Mouse (Mus musculus) brain, adult 2 months (tissue): ENCODE data around the gene Nol7.

Source experiments
- DNase-seq: peaks from one replicate; pipeline ENCODE4 v3.0.0; 2011; ENCODE audit warnings: low read depth, low spot score

The Nol7 gene

DNA sequence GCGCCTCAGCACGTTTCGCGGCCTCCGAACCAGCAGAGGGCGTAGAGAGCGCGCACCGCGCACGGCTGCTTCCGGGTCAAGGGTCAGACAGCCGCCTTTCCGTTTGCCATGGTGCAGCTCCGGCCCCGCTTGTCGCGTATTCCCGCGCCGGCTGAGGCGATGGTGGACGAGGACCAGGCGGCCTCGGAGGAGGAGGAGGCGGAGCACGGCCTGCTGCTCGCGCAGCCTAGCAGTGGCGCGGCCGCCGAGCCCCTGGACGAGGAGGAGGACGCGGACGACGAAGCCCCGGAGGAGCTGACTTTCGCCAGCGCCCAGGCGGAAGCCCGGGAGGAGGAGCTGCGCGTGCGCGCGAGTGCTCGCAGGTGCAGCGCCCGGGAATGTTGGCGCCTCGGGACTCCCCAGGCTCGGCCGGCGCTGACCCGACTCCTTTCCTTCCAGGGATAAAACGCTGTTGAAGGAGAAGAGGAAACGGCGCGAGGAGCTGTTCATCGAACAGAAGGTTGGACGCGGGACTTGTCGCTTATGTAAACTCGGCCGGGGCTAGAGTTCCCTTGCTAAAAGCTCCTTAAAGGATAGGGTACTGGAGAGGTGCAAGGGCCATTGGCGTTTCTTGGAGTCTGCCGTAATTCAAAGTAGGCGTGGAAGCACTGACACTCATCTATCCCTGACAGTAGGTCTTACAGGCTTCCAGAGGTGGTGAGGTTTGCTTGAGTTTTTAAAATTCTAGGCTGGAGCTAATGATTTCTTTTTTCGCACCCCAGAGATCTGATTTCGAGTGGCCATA lies at the start of gene Nol7:
TSS of gene Nol7 (plus strand) at position 94 of the 784 bp plus-strand sequence.
- DNase-seq = peak; percentile 98

DNA sequence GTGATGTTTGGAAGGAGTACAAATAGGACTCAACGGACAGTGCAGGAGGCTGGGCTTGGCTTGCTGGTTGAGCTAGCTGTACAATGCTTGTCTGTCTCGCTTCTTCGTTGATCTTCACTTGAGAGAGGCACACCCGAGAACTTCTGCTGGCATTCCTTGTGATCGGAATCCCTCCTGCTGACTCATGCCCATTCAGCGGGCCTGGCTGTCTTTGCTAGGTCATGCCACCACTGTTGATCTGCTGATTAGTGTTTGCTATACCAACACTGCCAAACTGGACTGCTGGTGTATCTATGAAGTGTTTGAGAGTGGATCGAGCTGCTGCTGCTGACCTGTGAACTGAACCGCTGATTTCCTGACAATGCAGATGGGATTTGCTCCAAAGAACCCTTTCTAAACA lies 48.8 kb upstream of the Nol7 start:
- no peak for DNase-seq

DNA sequence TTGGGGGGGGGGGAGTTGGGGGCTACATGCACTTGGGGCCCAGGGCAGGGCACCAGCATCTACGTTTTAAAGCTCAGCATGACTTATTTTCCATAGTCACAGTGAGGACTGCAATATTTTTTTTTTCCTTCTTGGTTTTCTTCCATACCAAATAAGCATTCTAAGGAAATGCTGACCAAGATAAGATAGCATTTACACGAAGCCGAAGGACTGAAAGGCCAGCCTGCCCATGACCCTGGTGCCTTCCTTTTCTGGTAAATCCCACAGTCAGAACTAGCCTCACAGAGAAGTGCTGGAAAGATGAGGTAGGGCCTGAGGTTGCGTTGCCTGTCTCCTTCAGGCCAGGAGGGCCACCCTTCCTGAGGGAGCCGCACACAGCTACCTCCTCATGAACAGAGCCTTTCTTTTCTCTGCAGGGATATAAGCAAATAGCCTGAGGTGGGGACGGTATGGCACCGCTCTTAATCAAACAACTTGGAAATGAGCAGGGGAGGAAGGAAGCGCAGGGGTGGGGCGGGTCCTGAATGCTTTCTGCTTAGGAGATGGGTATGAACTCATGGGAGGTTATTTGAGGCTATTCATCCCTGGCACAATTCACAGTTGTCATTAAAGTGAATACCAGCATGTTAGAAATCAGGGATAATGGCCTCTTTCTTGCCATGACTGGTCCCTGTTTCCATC lies 47.6 kb upstream of the Nol7 start:
- DNase-seq = no peak

DNA sequence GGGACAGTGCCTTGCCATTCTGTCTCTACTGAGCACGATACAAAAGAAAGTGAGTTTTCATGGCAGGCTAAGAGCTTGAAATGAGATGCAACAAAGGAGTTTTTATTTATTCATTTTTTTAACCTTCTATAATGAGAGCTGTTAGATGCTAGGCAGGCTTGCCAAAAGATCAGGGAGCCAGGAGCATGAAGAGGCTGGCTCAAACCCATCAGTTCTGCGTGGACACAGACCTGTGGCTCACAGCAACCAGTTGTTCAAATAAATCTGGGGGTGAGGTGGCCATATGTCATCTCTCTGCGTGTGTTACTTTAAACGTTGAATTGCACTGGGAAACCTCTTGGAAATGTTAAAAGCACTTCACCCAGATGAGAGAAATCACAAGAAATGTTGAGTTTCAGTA lies 44.8 kb upstream of the Nol7 start:
- peak; percentile 78 for DNase-seq

DNA sequence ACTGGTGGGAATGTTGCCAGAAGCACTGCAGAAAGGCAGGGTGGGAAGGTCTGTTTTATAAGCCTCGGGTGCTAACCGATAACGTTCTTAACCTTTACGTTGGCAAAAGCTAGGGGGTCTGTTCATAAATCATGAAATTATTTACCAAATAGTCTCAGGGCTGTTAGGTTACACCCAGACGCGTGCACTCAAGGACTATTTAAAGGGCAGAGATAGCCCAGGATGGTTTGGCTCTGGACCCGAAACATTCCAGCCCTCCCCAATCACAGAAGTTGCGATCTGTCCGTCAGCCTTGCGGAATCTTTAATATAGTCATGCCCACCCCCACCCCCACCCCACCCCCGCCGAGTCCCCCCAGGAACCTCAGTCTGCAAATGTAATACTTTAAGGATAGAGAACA lies 43.8 kb upstream of the Nol7 start:
- no peak for DNase-seq

DNA sequence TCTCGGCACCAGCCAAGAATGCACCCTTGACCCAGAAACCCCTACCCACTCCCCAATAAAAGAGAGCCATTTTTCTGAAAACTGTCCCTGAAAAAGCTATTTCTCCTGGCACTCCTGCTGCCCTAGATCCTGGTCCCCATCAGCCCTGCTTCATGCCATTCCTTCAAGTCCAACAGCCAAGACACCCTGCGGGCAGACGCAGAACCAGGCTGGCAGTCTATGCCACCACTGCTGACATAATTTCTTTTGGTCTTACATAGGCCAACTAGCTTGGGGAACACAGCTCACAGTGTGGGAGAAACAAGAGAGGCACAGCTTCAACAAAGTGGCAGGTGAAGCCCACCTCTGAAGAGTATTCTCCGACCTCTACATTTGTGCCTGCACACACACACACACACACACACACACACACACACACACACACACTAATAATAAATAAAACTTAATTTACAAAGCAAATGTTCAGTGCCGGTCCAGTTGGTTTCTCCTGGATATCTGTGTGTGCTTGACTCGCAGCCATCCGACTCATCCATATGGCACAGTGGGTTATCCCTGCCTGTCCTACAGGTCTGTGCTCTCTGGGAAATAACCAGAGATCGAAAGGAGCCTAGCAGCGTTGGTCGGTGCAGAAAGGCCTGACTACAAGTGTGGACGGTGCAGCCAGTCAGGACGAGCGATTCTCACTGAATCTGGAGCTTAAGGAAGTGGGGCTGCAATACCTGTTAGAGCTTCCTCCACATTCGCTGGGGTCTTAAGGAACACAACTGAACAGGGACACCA lies 41.7 kb upstream of the Nol7 start:
- DNase-seq = peak; percentile 80

DNA sequence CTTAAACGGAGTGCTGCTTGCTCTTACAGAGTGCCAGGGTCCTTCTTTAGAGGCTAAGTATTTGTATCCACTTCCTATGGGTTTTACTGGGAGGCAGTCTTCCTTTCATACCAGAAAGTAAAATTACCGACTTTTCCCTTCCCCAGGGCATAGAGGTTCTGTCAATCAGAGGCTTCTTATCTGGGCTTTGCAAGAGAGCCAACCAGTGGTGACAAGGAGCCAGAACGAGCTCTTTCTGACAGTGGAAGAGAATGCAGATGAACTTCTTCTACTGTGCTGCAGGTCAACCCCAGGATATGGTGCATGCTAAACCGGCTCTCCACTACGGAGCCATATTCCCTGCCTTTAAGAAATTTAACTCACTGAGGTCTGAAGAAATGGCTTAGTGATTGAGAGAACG lies 37.7 kb upstream of the Nol7 start:
- no peak for DNase-seq

DNA sequence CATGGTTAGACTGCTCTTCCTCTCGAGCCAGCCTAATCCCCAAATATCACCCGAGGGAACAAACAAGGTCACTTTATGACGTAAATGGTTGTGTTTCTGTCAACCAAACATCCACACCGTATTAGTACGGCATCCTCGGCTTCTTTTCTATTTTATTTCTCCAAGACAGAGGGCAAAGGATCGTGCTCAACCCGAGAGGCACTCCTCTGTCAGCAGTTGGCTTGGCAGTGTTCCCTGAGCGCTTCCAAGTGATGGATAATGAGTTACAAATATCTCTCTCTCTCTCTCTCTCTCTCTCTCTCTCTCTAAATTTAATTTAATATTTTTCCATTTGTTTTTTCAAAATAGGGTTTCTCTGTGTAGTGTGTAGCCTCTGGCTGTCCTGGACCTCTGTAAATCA lies 35.8 kb upstream of the Nol7 start:
- DNase-seq = no peak

DNA sequence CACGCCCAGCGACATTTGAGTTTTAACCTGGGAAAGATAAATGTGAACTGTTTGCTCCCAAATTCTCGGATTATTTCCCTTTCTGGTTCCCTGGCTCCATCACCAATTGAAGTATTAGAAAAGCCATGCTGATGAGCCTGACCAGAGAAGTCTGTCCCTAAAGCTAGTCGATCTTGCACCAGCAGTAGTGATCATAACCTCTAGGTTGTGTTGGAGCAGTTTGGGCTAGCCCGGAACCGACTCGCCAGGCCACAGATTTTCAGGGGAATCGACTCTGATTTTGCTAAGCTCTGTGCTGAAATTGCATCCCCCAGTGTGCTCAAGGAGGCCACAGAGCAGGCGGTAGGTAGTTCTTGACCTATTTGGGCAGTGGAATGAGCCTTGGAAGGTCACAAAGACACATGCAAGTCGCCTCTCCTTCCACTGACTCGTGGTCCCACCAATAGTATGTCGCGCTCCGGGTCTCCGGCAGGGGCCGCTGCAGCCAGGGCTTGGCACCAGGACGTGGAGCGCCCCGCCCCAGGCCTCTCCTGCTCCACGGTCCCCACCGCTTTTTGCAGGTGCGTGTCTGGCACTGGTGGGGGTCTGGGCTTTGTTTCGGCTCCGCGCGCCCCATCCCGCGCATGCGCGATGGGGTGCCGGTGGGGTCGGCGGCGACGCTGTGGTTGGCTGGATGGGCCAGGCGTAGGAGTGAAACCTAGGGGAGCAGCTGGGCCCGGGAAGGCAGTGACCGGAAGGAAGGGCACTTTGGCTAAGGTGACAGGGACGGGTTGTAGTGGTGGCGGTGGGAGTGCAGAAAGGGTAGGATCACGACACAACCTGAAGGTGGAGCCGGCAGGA lies 33.0 kb upstream of the Nol7 start, which contains the start of gene Sirt5:
TSS of gene Sirt5 (plus strand) at position 512 of the 840 bp plus-strand sequence.
- peak; percentile 92 for DNase-seq

DNA sequence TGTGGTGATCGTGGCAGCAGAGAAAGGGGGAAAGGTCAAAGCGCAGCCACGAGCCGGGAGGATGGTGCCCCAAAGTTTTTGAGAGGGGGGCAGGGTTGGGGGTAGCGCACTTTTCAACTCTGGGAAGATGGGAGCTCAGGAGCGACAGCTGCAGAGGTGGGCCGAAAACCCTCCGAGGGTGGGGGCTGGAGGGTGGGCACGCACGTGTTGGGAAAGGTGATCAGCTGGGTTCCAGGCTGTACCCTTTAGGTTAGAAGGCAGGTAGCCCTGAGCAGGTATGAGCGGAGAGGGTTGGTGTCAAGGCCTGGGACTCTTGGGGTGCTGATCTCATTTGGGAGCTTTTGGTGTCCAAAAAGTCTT lies 32.4 kb upstream of the Nol7 start:
- DNase-seq = no peak

DNA sequence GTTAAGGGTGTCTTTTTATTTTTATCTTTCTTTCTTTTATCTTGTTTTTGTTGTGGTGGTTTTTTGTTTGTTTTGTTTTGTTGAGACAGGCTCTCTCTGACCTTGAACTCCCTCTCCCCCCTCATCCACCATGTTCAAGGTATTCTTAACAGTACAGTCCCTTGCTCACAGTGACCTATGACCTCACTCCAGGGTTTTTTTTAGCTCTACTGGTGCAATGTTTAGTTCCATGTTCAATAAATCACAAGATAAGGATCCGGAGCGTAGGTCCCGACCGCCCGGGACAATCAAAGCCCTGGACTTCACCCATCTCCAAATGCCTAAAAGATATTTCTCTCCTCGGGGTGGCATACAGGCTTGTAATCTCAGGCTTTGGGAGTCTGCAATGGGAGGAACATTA lies 28.1 kb upstream of the Nol7 start:
- DNase-seq = no peak

DNA sequence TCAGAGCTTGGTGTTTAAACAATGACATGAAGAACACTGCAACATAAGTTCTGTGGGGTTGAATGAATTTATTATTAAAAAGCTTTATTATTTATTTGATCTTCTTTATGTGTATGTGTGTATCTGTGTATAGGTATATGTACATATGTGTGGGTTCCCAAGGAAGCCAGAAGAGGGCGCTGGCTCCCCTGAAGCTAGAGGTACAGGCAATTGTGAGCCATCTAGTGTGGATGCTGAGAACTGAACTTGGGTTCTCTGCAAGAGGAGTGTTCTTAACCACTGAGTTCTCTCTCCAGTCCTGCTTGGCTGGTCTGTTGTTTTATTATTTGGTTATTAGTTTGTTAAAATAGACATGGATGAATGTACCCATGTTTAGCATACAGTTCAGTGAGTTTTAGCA lies 25.3 kb upstream of the Nol7 start:
- DNase-seq = no peak

DNA sequence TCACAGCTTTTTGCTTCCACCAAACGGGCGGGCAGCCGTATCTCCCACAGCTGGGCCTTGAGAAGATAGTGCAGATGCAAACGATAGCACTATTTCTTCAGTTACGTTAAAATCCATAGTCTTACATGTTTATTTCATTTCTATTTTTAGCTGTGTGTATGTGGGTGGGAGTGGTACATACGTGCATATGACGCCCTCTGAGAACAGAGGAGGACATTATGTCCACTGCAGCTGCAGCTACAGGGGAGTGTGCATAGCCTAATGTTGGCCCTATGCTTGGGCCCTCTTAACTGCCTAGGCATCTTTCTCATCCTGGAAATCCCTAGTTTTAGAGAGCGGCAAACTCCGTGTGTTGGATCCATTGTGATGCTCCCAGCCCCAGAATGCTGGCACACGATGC lies 24.0 kb upstream of the Nol7 start:
- no peak for DNase-seq

DNA sequence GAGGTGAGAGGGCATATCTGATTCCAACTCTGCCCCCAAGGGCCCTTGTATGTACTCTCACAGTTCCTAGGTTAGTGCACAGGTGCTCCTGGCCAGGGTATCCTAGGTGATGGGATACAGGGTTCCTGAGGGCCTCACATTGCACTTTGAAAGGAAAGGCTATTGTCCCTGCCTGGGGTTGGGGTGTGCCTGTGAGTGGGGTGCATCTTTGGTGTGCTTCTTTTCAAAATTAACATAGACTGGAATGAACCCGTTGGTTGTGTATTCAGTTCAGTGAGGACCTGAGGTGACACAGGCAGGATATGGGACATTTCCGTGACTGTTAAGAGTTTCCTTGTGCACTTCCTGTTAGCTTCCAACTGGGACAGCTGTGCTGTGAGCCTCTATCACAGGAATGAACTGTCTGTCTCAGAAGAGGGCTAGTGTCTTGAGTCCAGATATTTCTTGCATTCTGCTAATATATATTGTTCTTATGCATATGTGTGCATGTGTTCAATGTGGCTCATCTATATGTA lies 23.2 kb upstream of the Nol7 start:
- DNase-seq = no peak

DNA sequence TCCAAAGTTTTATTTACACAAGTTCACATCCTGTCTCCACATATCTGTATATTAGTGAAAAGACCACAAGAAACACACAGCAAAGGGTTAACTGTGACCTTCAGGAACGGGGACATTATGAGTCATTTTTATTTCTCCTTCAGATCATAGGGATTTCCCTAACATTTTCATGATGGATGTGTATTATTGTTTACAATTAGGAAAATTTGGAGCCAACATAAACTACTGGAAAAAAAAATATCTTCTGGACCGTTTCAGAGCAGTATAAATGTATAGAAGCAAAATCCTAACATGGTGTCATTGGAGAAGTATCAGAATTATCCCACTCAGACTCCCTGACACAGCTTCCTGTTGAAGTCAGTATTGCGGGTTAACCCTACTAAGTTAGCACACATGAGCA lies 18.2 kb upstream of the Nol7 start:
- no peak for DNase-seq

DNA sequence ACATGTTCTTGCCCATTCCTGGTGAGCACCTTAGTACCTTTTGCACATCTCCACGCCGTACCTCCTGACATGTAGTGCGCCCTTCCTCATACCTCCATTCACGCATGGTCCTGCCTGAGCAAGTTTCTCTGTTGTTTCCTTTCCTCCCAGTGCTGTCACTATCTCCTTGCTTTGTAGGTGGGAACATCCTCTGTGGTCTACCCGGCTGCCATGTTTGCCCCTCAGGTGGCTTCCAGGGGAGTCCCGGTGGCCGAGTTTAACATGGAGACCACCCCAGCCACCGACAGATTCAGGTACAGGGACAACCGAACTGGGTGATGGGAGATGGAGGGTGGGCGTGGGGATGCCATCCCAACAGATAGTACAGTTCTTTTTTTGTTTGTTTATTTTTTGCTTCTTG lies 12.9 kb upstream of the Nol7 start:
- no peak for DNase-seq

DNA sequence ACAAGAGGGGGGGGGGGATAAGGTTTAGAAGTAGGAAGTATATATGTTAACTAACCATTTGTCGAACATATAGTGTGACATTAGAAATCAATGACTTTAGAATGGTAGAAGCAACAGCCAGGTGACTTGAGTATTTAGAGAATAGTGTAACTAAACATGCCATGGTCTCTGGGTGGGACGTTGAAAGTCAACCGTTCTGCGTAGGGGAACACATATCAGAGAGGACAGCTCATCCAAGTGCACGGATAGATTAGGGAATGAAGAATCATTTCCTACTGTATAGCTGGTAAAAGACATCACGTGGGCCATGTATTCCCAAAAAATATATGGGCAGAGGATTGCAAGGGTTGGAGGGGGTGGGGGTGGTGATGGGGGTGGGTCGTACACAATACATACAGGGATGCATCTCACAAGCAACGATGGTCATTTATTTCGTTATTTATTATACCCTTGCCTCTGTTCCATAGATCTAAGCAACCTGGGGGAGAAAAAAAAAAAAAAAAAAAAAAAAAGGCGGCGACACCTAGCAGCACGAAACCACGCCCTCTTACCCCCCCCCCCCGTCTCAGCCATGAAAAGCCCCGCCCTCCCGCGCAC lies 392 bp upstream of the Nol7 start:
- no peak for DNase-seq

DNA sequence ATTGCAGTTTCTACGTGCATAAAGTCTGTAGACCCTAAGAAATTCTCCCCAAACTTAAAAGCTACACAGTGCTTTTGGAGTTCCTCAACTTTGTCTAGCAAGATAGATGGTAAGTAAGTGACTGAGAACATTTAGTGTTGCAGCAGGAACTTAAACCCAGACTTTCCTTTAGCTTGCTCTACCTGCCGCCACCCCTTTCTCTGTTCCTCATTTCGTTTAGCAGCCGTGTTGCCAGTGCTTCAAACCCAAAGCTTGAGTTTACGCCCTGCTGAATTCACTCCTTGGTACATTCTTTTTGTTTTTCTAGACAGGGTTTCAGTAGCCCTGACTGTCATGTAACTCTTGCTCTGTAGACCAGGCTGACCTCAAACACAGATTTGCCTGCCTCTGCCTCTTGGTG lies 1.4 kb downstream of the Nol7 start:
- no peak for DNase-seq

DNA sequence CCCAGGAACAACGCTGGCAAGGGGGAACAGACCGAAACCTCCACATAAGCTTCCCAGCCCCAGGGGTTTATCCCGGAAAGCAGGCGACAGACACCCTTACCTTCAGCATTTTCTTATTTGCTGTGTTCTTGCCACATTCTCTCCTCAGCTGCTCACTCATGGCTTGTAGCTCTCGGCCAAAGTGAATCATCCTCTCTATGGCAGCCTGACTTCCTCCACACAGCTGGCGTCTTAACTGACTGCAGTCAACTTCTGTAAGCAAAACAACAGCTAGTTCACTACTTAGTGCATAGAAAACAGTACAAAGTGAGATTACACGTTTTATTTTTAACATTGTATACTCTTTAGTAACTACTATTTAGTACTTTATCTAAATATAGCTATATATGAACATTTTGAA lies 14.1 kb downstream of the Nol7 start:
- peak; percentile 62 for DNase-seq

DNA sequence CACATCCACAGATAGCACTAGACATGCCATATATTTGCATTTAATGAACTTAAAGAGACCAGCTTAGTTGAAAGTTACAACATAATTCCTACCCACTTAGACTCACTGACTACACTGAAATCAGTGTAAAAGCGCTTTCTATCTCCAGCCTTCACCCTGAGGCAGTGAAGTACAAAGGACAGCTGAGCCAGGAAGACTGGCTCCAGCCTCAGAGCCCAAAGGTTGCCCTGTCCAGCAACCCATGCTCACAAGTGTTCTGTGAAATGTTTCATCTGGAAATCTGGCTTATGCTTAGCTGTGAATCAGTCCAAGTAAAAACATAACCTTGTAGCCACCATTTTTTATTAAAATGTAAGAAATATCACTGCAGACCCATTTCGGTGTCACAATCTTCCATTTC lies 15.4 kb downstream of the Nol7 start:
- no peak for DNase-seq

DNA sequence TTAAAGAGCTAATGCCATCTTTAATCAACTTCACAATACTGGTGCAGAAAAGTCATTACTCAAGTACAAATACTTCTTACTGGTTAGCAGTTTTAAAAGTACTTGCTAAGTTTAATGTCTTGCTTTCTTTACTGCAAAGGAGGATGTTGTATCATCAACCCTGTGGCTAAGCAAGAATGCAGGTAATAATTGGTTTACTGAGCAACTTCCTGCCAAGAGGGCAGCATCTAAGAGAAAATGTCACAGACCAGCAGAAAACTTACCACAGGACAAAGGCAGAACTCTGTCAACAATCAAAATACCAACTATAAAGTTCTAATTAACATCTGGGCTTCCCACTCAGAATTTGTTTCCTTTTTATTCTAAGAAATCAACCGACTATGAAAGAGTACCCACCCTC lies 17.1 kb downstream of the Nol7 start:
- no peak for DNase-seq
